Mouse (Mus musculus): Measurements from ENCODE around the gene Eif4e2. TPM values are rescaled to one million over a fixed set of nuclear protein-coding genes. Genes with fewer than 3 reads are reported as not detected.

Eif4e2 gene
- polyA plus RNA-seq, 1 experiment, result 127 TPM

GRCm38 (mm10) chr1:87186261-87187036 lies 27.3 kb upstream of the Eif4e2 start:
- Histone ChIP-seq H3K27me3 (ENCODE audit: control insufficient read depth, insufficient read depth, low read length) (no peaks in the 10 kb centered on the region), H3K36me3 (ENCODE audit: control insufficient read depth, insufficient read depth, low read length) (no peaks in the 10 kb centered on the region), H3K27ac (ENCODE audit: control insufficient read depth, insufficient read depth, low read depth, low read length) (no peak overlapping the region), H3K4me1 (ENCODE audit: control insufficient read depth, insufficient read depth, low read length) (peaks cover 42% of the 10 kb centered on the region), H3K4me3 (ENCODE audit: control insufficient read depth, low read depth, low read length) (peak overlapping the region; percentile 80)
- TF ChIP-seq POLR2A (IDR thresholded peaks at IDR 0.05; ENCODE audit: control insufficient read depth, low read depth, low read length) (no peak; the same call in 1 of the 2 replicates), CTCF (IDR thresholded peaks at IDR 0.05; ENCODE audit: control insufficient read depth, insufficient read depth, insufficient replicate concordance, low read depth, low read length) (no peak)

DNA sequence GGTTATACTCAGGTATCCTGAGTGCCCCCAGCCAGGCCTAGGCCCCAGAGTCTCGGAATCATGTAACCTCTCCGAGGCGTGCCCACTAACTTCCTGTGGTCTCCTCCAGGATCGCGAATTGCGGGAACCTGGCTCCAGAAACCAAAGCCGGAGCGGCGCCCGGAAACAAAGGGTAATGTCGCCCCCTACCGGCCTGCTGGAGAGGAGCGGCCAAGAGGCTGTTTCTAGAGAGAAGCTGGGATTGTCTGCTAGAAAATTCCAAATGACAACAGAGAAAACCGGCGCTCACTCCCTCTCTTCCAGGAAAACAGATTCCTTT lies 26.7 kb upstream of the Eif4e2 start:
- Histone ChIP-seq H3K27me3 (ENCODE audit: control insufficient read depth, insufficient read depth, low read length) (no peaks in the 10 kb centered on the region), H3K4me3 (ENCODE audit: control insufficient read depth, low read depth, low read length) (peak overlapping the region; percentile 80), H3K36me3 (ENCODE audit: control insufficient read depth, insufficient read depth, low read length) (no peaks in the 10 kb centered on the region), H3K27ac (ENCODE audit: control insufficient read depth, insufficient read depth, low read depth, low read length) (no peak overlapping the region), H3K4me1 (ENCODE audit: control insufficient read depth, insufficient read depth, low read length) (peaks cover 42% of the 10 kb centered on the region)
- TF ChIP-seq CTCF (IDR thresholded peaks at IDR 0.05; ENCODE audit: control insufficient read depth, insufficient read depth, insufficient replicate concordance, low read depth, low read length) (peak; percentile 86; the same call in 1 of the 2 replicates), POLR2A (IDR thresholded peaks at IDR 0.05; ENCODE audit: control insufficient read depth, low read depth, low read length) (no peak)

DNA sequence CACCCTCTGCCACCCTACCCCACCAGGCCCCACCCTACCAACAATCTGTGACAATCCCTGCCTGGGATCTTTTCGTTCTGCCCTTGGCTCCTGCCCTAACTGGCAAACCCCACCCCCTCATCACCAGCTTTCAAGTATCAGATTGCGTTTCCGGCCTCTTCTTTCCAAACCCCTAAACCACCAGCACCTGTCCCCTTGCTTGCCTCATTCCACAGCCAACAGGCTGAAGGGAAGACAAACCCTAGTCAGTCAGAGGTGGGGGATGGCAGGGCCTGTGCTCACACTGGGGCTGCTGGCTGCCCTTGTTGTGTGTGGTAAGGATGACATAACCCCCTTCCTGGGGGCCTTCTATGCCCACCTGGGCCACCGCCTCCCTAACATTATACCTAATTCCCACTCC lies 23.3 kb upstream of the Eif4e2 start, which contains the start of gene Chrnd:
TSS of gene Chrnd (plus strand) at position 179 of the 400 bp plus-strand sequence.
- Histone ChIP-seq H3K27me3 (ENCODE audit: control insufficient read depth, insufficient read depth, low read length) (no peaks in the 10 kb centered on the region), H3K4me1 (ENCODE audit: control insufficient read depth, insufficient read depth, low read length) (peaks cover 17% of the 10 kb centered on the region), H3K27ac (ENCODE audit: control insufficient read depth, insufficient read depth, low read depth, low read length) (no peak within 1 kb of the TSS), H3K4me3 (ENCODE audit: control insufficient read depth, low read depth, low read length) (no peak within 1 kb of the TSS), H3K36me3 (ENCODE audit: control insufficient read depth, insufficient read depth, low read length) (no peaks in the 10 kb centered on the region)
- TF ChIP-seq POLR2A (IDR thresholded peaks at IDR 0.05; ENCODE audit: control insufficient read depth, low read depth, low read length) (no peak), CTCF (IDR thresholded peaks at IDR 0.05; ENCODE audit: control insufficient read depth, insufficient read depth, insufficient replicate concordance, low read depth, low read length) (no peak)

- H3K27me3 ChIP-seq (ENCODE audit: control insufficient read depth, insufficient read depth, low read length), result no peaks in the 10 kb centered on the region
- TF ChIP-seq CTCF (IDR thresholded peaks at IDR 0.05; ENCODE audit: control insufficient read depth, insufficient read depth, insufficient replicate concordance, low read depth, low read length), result no peak
- TF ChIP-seq POLR2A (IDR thresholded peaks at IDR 0.05; ENCODE audit: control insufficient read depth, low read depth, low read length), result no peak
- no peaks in the 10 kb centered on the region; the same call in 1 of the 2 replicates for H3K4me1 ChIP-seq (ENCODE audit: control insufficient read depth, insufficient read depth, low read length)
- H3K27ac ChIP-seq (ENCODE audit: control insufficient read depth, insufficient read depth, low read depth, low read length), result no peak overlapping the region
- H3K4me3 ChIP-seq (ENCODE audit: control insufficient read depth, low read depth, low read length), result no peak overlapping the region
- no peaks in the 10 kb centered on the region for H3K36me3 ChIP-seq (ENCODE audit: control insufficient read depth, insufficient read depth, low read length)
These were observed 16.4 kb upstream of the Eif4e2 start for GRCm38 (mm10) chr1:87197296-87197695.

DNA sequence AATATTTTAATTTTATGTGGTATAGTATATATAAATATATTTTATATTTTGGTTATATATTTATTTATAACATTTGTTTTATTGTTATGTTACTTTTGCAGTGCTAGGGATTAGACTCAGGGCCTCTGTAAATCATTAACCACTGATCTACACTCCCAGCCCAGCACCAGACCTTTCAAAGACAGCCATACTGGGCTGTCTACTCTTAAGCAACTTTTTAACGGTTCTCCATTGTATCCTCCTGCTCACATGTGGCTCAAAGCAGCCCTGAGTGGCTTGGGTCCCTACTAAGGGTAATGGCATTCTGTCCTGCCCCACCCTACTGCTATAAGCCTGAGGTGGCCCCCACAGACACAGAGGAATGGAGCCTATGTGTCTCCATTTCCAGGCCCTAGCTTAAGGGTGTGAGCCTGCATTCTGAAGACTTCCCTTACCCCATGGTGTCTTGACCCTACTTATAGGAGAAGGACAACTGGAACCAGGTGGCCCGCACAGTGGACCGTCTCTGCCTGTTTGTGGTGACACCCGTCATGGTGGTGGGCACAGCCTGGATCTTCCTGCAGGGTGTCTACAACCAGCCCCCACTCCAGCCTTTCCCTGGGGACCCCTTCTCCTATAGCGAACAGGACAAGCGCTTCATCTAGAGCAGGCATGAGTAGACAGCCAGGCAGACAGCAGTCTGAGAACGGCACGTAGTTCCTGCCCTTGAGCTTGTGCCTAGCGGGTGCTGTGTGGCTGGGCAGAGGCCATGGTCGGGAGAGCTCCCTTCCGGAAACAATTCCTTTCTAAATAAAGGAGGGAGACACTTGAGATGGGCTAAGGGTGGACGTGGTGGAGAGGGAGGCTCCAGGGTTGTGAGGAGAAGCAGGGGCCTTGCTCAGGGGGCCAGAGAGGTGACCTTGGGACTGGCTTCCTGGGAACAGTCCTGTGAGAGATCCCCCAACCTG lies 15.3 kb upstream of the Eif4e2 start:
- Histone ChIP-seq H3K27ac (ENCODE audit: control insufficient read depth, insufficient read depth, low read depth, low read length) (no peak overlapping the region), H3K4me3 (ENCODE audit: control insufficient read depth, low read depth, low read length) (no peak overlapping the region), H3K4me1 (ENCODE audit: control insufficient read depth, insufficient read depth, low read length) (no peaks in the 10 kb centered on the region; the same call in 1 of the 2 replicates), H3K36me3 (ENCODE audit: control insufficient read depth, insufficient read depth, low read length) (no peaks in the 10 kb centered on the region), H3K27me3 (ENCODE audit: control insufficient read depth, insufficient read depth, low read length) (no peaks in the 10 kb centered on the region)
- TF ChIP-seq CTCF (IDR thresholded peaks at IDR 0.05; ENCODE audit: control insufficient read depth, insufficient read depth, insufficient replicate concordance, low read depth, low read length) (no peak), POLR2A (IDR thresholded peaks at IDR 0.05; ENCODE audit: control insufficient read depth, low read depth, low read length) (no peak)

DNA sequence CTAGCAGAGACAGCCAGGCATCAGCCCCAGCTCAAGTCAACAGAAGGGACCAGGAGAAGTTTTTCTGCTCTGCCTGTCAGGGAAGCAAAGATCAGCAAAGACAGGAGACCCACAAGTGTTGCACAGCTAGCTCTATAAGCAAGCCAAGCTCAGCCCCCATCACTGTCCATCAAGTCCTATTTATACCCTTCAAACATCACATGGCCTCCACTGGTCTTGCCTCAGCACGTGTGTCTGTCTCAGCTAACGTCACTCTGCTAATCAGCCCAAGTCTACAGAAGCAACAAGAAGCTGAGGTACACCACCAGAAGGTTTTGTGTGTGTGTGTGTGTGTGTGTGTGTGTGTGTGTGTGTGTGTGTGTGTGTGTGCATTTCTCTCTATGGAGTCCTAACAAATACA lies 12.9 kb upstream of the Eif4e2 start:
- H3K36me3 ChIP-seq (ENCODE audit: control insufficient read depth, insufficient read depth, low read length), result no peaks in the 10 kb centered on the region
- H3K27ac ChIP-seq (ENCODE audit: control insufficient read depth, insufficient read depth, low read depth, low read length), result no peak overlapping the region
- TF ChIP-seq POLR2A (IDR thresholded peaks at IDR 0.05; ENCODE audit: control insufficient read depth, low read depth, low read length) (no peak), CTCF (IDR thresholded peaks at IDR 0.05; ENCODE audit: control insufficient read depth, insufficient read depth, insufficient replicate concordance, low read depth, low read length) (no peak)
- no peaks in the 10 kb centered on the region; the same call in 1 of the 2 replicates for H3K4me1 ChIP-seq (ENCODE audit: control insufficient read depth, insufficient read depth, low read length)
- no peaks in the 10 kb centered on the region for H3K27me3 ChIP-seq (ENCODE audit: control insufficient read depth, insufficient read depth, low read length)
- H3K4me3 ChIP-seq (ENCODE audit: control insufficient read depth, low read depth, low read length), result no peak overlapping the region

- no peak for TF ChIP-seq CTCF (IDR thresholded peaks at IDR 0.05; ENCODE audit: control insufficient read depth, insufficient read depth, insufficient replicate concordance, low read depth, low read length)
- no peak for TF ChIP-seq POLR2A (IDR thresholded peaks at IDR 0.05; ENCODE audit: control insufficient read depth, low read depth, low read length)
- Histone ChIP-seq H3K27ac (ENCODE audit: control insufficient read depth, insufficient read depth, low read depth, low read length) (no peak overlapping the region), H3K4me3 (ENCODE audit: control insufficient read depth, low read depth, low read length) (no peak overlapping the region), H3K4me1 (ENCODE audit: control insufficient read depth, insufficient read depth, low read length) (no peaks in the 10 kb centered on the region; the same call in 1 of the 2 replicates), H3K36me3 (ENCODE audit: control insufficient read depth, insufficient read depth, low read length) (no peaks in the 10 kb centered on the region), H3K27me3 (ENCODE audit: control insufficient read depth, insufficient read depth, low read length) (no peaks in the 10 kb centered on the region)
These were observed 11.9 kb upstream of the Eif4e2 start for GRCm38 (mm10) chr1:87201848-87202247.
